Mouse (Mus musculus): ENCODE measurements around the gene Cyp1a1.
"Not testable (repeated sequence)": the region's sequence is repeated elsewhere in the genome, so short reads cannot be mapped to it uniquely, and the experiment has no call there.

Gene Cyp1a1

DNA sequence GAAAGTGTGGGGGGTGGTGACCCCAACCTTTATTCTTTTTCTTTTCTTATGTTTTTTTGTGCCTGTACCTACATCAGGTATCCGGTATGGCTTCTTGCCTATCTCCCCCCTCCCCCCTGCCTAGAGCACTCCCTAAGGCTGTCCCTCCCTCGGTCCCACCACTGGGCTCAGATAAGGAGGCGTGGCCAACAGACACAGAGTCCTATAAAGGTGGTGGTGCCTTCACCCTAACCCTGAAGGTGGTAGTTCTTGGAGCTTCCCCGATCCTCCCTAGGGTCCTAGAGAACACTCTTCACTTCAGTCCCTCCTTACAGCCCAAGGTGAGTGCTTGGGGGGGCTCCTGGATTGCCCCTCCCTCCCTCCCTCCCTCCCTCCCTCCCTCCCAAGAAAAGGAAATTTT lies 9.7 kb downstream of the Cyp1a1 start:
- DNase-seq (ENCODE audit: extremely low read depth, insufficient read length, low spot score) = no peak

GRCm38 (mm10) chr9:57698466-57699150 lies 10.9 kb downstream of the Cyp1a1 start:
- no peak for DNase-seq (ENCODE audit: extremely low read depth, insufficient read length, low spot score)

DNA sequence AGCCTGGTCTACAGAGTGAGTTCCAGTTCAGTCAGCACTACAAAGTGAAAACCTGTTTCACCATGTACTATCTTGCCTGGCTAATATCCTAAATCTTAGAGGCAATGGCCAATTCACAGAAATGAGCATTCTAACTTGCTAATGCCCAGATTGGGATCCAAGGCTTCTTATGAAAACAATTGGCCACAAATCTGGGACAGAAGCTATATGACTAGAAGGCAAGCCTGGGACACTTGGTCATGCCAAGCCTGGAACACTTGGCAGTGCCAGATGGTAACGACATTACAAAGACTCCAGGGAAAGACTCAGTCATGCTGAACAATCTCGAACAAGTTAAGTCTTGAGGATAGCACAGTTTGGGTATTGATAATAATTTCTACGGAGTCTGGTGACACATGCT lies 18.8 kb downstream of the Cyp1a1 start:
- no peak for DNase-seq (ENCODE audit: extremely low read depth, insufficient read length, low spot score)

- DNase-seq (ENCODE audit: extremely low read depth, insufficient read length, low spot score) = peak; percentile 82
Measured at GRCm38 (mm10) chr9:57708068-57708719, 20.5 kb downstream of the Cyp1a1 start, which contains the start of gene Edc3. TSS of gene Edc3 (plus strand) at chr9:57708540.

GRCm38 (mm10) chr9:57708720-57709274 lies 21.1 kb downstream of the Cyp1a1 start:
- peak; percentile 81 for DNase-seq (ENCODE audit: extremely low read depth, insufficient read length, low spot score)

DNA sequence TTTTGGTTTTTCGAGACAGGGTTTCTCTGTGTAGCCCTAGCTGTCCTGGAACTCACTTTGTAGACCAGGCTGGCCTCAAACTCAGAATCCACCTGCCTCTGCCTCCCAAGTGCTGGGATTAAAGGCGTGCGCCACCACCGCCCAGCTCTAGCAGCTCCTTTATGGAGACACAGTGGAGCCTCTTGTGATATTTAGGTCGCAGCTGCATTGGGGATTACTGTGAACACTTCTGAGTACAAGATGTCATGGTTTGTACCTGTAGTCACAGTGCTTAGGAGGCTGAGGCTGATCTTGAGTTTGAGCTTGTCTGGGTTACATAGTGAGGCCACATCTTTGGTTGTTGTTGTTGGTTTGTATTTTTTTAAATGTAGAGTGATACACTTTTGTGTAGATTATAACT lies 22.5 kb downstream of the Cyp1a1 start:
- not testable (repeated sequence) for DNase-seq (ENCODE audit: extremely low read depth, insufficient read length, low spot score)

GRCm38 (mm10) chr9:57712194-57712593 lies 24.5 kb downstream of the Cyp1a1 start:
- no peak for DNase-seq (ENCODE audit: extremely low read depth, insufficient read length, low spot score)

DNA sequence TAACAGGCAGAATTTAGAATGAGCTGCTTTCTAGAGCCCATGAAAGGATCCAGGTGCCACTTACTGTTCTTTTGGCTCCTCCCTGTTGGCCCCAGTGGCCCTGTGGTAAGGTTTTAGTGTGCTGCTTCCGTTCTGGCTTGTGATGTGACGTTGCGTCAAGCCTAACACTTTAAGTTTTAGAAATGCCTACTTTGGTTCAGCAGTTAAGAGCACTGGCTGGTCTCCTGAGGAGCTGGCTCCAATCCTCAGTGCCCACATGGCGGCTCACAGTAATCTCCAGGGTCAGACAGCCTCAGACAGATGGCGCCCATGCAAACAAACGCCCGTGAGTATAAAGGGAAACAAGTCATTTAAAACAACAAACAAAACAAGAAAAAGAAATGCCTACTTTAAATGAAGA lies 30.7 kb downstream of the Cyp1a1 start:
- DNase-seq (ENCODE audit: extremely low read depth, insufficient read length, low spot score) = no peak

DNA sequence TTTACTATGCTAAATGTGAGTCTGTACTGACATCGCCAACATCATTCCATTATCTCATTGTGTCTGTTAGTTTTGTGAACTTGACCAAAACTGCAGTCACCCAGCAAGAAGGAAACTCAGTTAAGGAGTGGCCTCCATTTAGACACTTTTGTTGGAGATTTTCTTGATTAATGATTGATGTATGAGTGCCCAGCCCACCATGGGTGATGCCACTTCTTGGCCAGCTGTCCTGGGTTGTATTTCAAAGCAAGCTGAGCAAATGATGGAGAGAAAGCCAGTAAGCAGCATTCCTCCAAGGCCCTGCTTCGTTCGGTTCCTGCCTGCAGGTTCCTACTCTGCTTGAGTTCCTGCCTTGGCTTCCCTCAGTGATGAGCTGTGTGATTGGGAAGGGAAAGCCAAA lies 33.0 kb downstream of the Cyp1a1 start:
- DNase-seq (ENCODE audit: extremely low read depth, insufficient read length, low spot score) = no peak

DNA sequence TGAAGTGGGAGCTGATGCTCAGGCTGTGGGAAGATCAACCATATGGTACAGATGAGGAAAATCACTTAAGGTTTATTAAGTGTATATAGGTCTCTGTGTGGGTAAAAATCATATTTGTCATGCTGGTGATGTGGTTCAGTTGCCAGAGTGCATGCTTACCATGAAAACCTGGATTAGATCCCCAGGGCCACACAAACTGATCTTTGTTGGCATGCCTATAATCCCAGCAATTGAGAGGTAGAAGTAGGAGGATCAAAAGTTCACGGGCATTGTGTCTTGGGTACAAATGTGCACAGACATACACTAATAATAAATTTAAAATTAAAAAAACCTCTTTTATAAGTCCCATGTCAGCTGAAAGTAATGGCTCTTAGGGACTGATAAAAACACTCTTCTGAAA lies 34.6 kb downstream of the Cyp1a1 start:
- no peak for DNase-seq (ENCODE audit: extremely low read depth, insufficient read length, low spot score)

DNA sequence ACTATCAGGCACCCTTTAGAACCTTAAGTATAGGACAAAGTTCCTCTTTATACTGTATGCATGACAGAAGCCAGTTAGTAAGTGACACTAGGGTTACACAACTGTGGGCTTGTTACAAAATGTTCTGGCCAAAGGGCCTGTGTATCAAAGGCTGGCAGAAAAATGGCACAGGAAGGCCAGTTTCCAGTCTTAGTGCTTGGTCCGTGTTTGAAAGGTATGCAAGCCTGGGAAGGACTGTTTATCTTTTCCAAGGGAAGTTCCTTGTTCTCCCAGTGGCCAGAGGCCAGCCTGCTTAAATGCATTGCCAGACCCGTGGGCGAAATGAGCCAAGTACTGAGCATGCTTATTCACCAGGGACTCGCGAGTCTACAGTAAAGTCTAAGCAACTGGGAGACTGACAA lies 35.6 kb downstream of the Cyp1a1 start:
- no peak for DNase-seq (ENCODE audit: extremely low read depth, insufficient read length, low spot score)

GRCm38 (mm10) chr9:57723796-57724195 lies 36.1 kb downstream of the Cyp1a1 start:
- DNase-seq (ENCODE audit: extremely low read depth, insufficient read length, low spot score) = no peak

DNA sequence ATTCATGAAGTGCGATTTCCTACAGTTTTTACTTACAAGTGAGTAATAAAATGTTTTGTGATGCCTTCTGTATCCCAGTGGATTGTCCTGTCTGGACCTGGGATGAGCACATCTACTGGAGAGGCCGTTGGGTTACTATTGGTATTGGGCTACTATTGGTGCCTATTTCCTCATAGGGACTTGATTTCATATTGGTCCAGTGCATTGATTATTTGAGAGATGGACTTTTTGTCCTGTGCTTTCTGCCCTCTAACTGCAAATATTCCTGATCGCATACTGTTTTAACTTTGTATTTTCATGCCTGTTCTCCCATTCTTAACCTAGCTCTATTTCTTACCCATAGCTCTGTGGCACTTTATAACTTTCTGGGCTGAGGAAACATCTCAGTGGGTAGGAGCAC lies 37.0 kb downstream of the Cyp1a1 start:
- DNase-seq (ENCODE audit: extremely low read depth, insufficient read length, low spot score) = no peak

- no peak for DNase-seq (ENCODE audit: extremely low read depth, insufficient read length, low spot score)
Measured at GRCm38 (mm10) chr9:57728312-57728711, 40.6 kb downstream of the Cyp1a1 start.

DNA sequence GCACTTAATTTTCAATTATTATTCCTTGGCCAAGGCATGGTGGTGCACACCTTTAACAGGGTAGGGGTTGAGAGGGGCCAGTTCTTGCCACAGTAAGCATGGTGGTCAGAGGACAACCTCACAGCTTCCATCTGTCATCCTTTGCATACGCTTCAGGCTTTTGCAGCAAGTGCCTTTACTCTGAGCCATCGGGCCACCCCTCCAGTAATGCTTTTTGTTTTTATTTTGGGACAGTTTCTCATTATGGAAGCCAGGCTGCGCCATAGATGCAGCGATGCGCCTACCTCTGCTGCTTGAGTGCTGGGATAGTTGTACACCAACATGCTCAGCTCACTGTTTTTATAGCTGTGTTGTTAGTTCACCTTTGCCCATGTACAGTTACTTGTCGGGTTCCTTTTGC lies 45.9 kb downstream of the Cyp1a1 start:
- DNase-seq (ENCODE audit: extremely low read depth, insufficient read length, low spot score) = no peak

GRCm38 (mm10) chr9:57739863-57740262 lies 52.1 kb downstream of the Cyp1a1 start:
- DNase-seq (ENCODE audit: extremely low read depth, insufficient read length, low spot score) = no peak

GRCm38 (mm10) chr9:57744462-57745091 lies 56.8 kb downstream of the Cyp1a1 start:
- DNase-seq (ENCODE audit: extremely low read depth, insufficient read length, low spot score) = no peak

DNA sequence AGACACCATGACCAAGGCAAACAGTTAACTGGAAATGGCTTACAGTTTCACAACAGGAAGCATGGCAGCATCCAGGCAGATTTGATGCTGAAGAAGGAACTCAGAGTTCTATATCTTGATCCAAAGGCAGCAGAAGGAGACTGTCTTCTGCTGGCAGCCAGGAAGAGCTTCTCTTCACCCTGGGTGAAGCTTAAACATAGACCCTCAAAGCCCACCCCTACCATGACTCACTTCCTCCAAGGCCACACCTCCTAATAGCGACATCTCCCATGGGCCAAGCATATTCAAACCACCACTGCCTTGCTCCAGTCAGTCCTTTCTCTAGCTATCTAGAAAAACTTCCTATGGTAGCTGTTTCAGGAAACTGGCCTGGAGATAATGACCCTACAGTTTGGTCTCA lies 59.3 kb downstream of the Cyp1a1 start:
- no peak for DNase-seq (ENCODE audit: extremely low read depth, insufficient read length, low spot score)

- DNase-seq (ENCODE audit: extremely low read depth, insufficient read length, low spot score) = no peak
Measured at GRCm38 (mm10) chr9:57748137-57748536, 60.4 kb downstream of the Cyp1a1 start.

GRCm38 (mm10) chr9:57748831-57749230 lies 61.1 kb downstream of the Cyp1a1 start:
- DNase-seq (ENCODE audit: extremely low read depth, insufficient read length, low spot score) = no peak

GRCm38 (mm10) chr9:57750901-57751300 lies 63.2 kb downstream of the Cyp1a1 start:
- no peak for DNase-seq (ENCODE audit: extremely low read depth, insufficient read length, low spot score)

All from 3134 (cell line).